Mouse (Mus musculus) liver, adult 2 months (tissue): ENCODE measurements around the gene Ttll2.
"Not testable (repeated sequence)": the region's sequence is repeated elsewhere in the genome, so short reads cannot be mapped to it uniquely, and the experiment has no call there.

Experiments used
- CTCF ChIP-seq: fragments of 200-500 bp; IDR thresholded peaks from 2 replicates; pipeline ENCODE4 v1.5.1; 2011; ENCODE audit warnings: low read depth, low read length, control low read depth
- POLR2A ChIP-seq: fragments of 200-500 bp; IDR thresholded peaks from 2 replicates; pipeline ENCODE4 v1.6.1; 2011; ENCODE audit warnings: low read length, control low read depth; ENCODE audit not compliant: insufficient read depth; ENCODE audit errors: extremely low read depth

DNA sequence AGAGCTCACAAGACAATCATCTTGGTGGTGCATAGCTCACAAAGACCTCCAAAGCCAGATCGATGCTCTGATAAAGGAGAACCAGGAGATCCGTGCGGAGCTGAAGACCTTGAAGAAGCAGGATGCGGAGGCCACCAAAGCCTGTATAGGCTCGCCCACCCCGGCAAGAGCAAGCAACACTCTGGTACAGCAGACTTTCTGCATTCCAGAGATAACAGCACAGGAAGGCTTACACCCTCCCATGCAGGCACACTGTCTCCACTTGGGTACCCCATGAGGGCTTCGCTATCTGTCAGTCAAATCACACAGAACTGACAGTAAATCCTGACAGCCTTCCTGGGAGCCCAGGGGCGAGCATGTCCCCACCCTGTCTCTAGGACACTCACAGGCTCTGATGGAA, 26.1 kb downstream of the Ttll2 start:
- TF ChIP-seq CTCF, POLR2A: not testable (repeated sequence)
